Mouse (Mus musculus): ENCODE data around the gene Acad12. TPM values are rescaled to one million over a fixed set of nuclear protein-coding genes. Genes with fewer than 3 reads are reported as not detected.
A peak's percentile ranks its signal among the peaks of the same experiment; 100 is the strongest.

Acad12 gene
- polyA plus RNA-seq, 1 experiment from 2014 or later, result 2.0 TPM

- ATAC-seq (ENCODE audit: low read depth), result peak; percentile 91
- peak within 1 kb of the TSS; percentile 86 for H3K9ac ChIP-seq (ENCODE audit: low read depth, low read length)
- peak; percentile 94 for DNase-seq (ENCODE audit: low spot score)
- no peaks in the 10 kb centered on the region for H3K36me3 ChIP-seq (ENCODE audit: control insufficient read depth, insufficient read depth, low read length)
- H3K27ac ChIP-seq (replicated peaks; ENCODE audit: low read depth, low read length), result peak within 1 kb of the TSS; percentile 86
- H3K4me1 ChIP-seq (ENCODE audit: control insufficient read depth, insufficient read depth, low read length), result 0 out of 2 replicates have a peak, but pooled peaks cover 8% of the 10 kb centered on the region
- WGBS, result 2% methylated on average over 43 of the region's 47 CpGs
- H3K27me3 ChIP-seq (replicated peaks; ENCODE audit: control insufficient read depth, insufficient read depth, low read length), result no peaks in the 10 kb centered on the region
- H3K4me3 ChIP-seq (ENCODE audit: low read depth, low read length), result peak within 1 kb of the TSS; percentile 75
- peak within 1 kb of the TSS; percentile 70 for H3K4me2 ChIP-seq (ENCODE audit: low read depth, low read length)
- no peaks in the 10 kb centered on the region for H3K9me3 ChIP-seq (ENCODE audit: control insufficient read depth, low read length)
Measured at GRCm38 (mm10) chr5:121593451-121594401, 25.0 kb downstream of the Acad12 start, which contains the start of gene Aldh2. Aldh2 (minus strand) TSS chr5:121593824.

- Histone ChIP-seq H3K27me3 (replicated peaks; ENCODE audit: control insufficient read depth, insufficient read depth, low read length) (no peaks in the 10 kb centered on the region), H3K36me3 (ENCODE audit: control insufficient read depth, insufficient read depth, low read length) (no peaks in the 10 kb centered on the region), H3K9ac (ENCODE audit: low read depth, low read length) (peak overlapping the region; percentile 86), H3K4me2 (ENCODE audit: low read depth, low read length) (peak overlapping the region; percentile 70), H3K4me3 (ENCODE audit: low read depth, low read length) (peak overlapping the region; percentile 75), H3K4me1 (ENCODE audit: control insufficient read depth, insufficient read depth, low read length) (0 out of 2 replicates have a peak, but pooled peaks cover 8% of the 10 kb centered on the region), H3K9me3 (ENCODE audit: control insufficient read depth, low read length) (no peaks in the 10 kb centered on the region), H3K27ac (replicated peaks; ENCODE audit: low read depth, low read length) (peak overlapping the region; percentile 86)
- WGBS, result 2% methylated on average over 33 of the region's 33 CpGs
- ATAC-seq (ENCODE audit: low read depth), result peak; percentile 41; the same call in 1 of the 2 replicates
- no peak for DNase-seq (ENCODE audit: low spot score)
Measured at GRCm38 (mm10) chr5:121592816-121593407, 25.8 kb downstream of the Acad12 start.

- Histone ChIP-seq H3K4me2 (ENCODE audit: low read depth, low read length) (peak overlapping the region; percentile 70), H3K27ac (replicated peaks; ENCODE audit: low read depth, low read length) (no peak overlapping the region), H3K9me3 (ENCODE audit: control insufficient read depth, low read length) (no peaks in the 10 kb centered on the region), H3K4me1 (ENCODE audit: control insufficient read depth, insufficient read depth, low read length) (0 out of 2 replicates have a peak, but pooled peaks cover 8% of the 10 kb centered on the region), H3K27me3 (replicated peaks; ENCODE audit: control insufficient read depth, insufficient read depth, low read length) (no peaks in the 10 kb centered on the region), H3K4me3 (ENCODE audit: low read depth, low read length) (peak overlapping the region; percentile 75), H3K9ac (ENCODE audit: low read depth, low read length) (peak overlapping the region; percentile 86; the same call in 1 of the 2 replicates), H3K36me3 (ENCODE audit: control insufficient read depth, insufficient read depth, low read length) (no peaks in the 10 kb centered on the region)
- 54% methylated on average over 11 of the region's 11 CpGs for WGBS
- DNase-seq (ENCODE audit: low spot score) (no peak), ATAC-seq (ENCODE audit: low read depth) (no peak)
Measured at GRCm38 (mm10) chr5:121592064-121592815, 26.5 kb downstream of the Acad12 start.

GRCm38 (mm10) chr5:121591417-121592063 lies 27.2 kb downstream of the Acad12 start:
- no peak for ATAC-seq (ENCODE audit: low read depth)
- Histone ChIP-seq H3K27me3 (replicated peaks; ENCODE audit: control insufficient read depth, insufficient read depth, low read length) (no peaks in the 10 kb centered on the region), H3K27ac (replicated peaks; ENCODE audit: low read depth, low read length) (no peak overlapping the region), H3K4me2 (ENCODE audit: low read depth, low read length) (no peak overlapping the region; the same call in 1 of the 2 replicates), H3K36me3 (ENCODE audit: control insufficient read depth, insufficient read depth, low read length) (no peaks in the 10 kb centered on the region), H3K4me1 (ENCODE audit: control insufficient read depth, insufficient read depth, low read length) (0 out of 2 replicates have a peak, but pooled peaks cover 8% of the 10 kb centered on the region), H3K9me3 (ENCODE audit: control insufficient read depth, low read length) (no peaks in the 10 kb centered on the region), H3K9ac (ENCODE audit: low read depth, low read length) (no peak overlapping the region), H3K4me3 (ENCODE audit: low read depth, low read length) (no peak overlapping the region)
- no peak for DNase-seq (ENCODE audit: low spot score)
- WGBS, result 65% methylated on average over 11 of the region's 11 CpGs

GRCm38 (mm10) chr5:121589928-121590327 lies 28.8 kb downstream of the Acad12 start:
- ATAC-seq (ENCODE audit: low read depth), result no peak
- no peak overlapping the region for H3K9ac ChIP-seq (ENCODE audit: low read depth, low read length)
- no peak for DNase-seq (ENCODE audit: low spot score)
- H3K4me3 ChIP-seq (ENCODE audit: low read depth, low read length), result no peak overlapping the region
- H3K4me2 ChIP-seq (ENCODE audit: low read depth, low read length), result no peak overlapping the region
- 0 out of 2 replicates have a peak, but pooled peaks cover 8% of the 10 kb centered on the region for H3K4me1 ChIP-seq (ENCODE audit: control insufficient read depth, insufficient read depth, low read length)
- no peaks in the 10 kb centered on the region for H3K9me3 ChIP-seq (ENCODE audit: control insufficient read depth, low read length)
- H3K27ac ChIP-seq (replicated peaks; ENCODE audit: low read depth, low read length), result no peak overlapping the region
- H3K36me3 ChIP-seq (ENCODE audit: control insufficient read depth, insufficient read depth, low read length), result no peaks in the 10 kb centered on the region
- 78% methylated on average over 6 of the region's 6 CpGs for WGBS
- no peaks in the 10 kb centered on the region for H3K27me3 ChIP-seq (replicated peaks; ENCODE audit: control insufficient read depth, insufficient read depth, low read length)

GRCm38 (mm10) chr5:121586400-121587039 lies 32.2 kb downstream of the Acad12 start:
- DNase-seq (ENCODE audit: low spot score), result peak; percentile 31
- H3K9ac ChIP-seq (ENCODE audit: low read depth, low read length), result no peak overlapping the region
- H3K36me3 ChIP-seq (ENCODE audit: control insufficient read depth, insufficient read depth, low read length), result no peaks in the 10 kb centered on the region
- H3K27me3 ChIP-seq (replicated peaks; ENCODE audit: control insufficient read depth, insufficient read depth, low read length), result no peaks in the 10 kb centered on the region
- ATAC-seq (ENCODE audit: low read depth), result no peak
- peaks cover 9% of the 10 kb centered on the region for H3K4me1 ChIP-seq (ENCODE audit: control insufficient read depth, insufficient read depth, low read length)
- H3K27ac ChIP-seq (replicated peaks; ENCODE audit: low read depth, low read length), result no peak overlapping the region
- WGBS, result 59% methylated on average over 6 of the region's 6 CpGs
- no peak overlapping the region for H3K4me2 ChIP-seq (ENCODE audit: low read depth, low read length)
- H3K9me3 ChIP-seq (ENCODE audit: control insufficient read depth, low read length), result no peaks in the 10 kb centered on the region
- H3K4me3 ChIP-seq (ENCODE audit: low read depth, low read length), result no peak overlapping the region

- WGBS, result 88% methylated on average over 5 of the region's 5 CpGs
- Histone ChIP-seq H3K4me2 (ENCODE audit: low read depth, low read length) (no peak overlapping the region), H3K27me3 (replicated peaks; ENCODE audit: control insufficient read depth, insufficient read depth, low read length) (no peaks in the 10 kb centered on the region), H3K4me3 (ENCODE audit: low read depth, low read length) (no peak overlapping the region), H3K9me3 (ENCODE audit: control insufficient read depth, low read length) (no peaks in the 10 kb centered on the region), H3K36me3 (ENCODE audit: control insufficient read depth, insufficient read depth, low read length) (peaks cover 2% of the 10 kb centered on the region; the same call in 1 of the 2 replicates), H3K4me1 (ENCODE audit: control insufficient read depth, insufficient read depth, low read length) (peaks cover 9% of the 10 kb centered on the region), H3K9ac (ENCODE audit: low read depth, low read length) (no peak overlapping the region), H3K27ac (replicated peaks; ENCODE audit: low read depth, low read length) (no peak overlapping the region)
- ATAC-seq (ENCODE audit: low read depth) (no peak), DNase-seq (ENCODE audit: low spot score) (no peak)
Measured at GRCm38 (mm10) chr5:121585699-121586098, 33.0 kb downstream of the Acad12 start.

Data from embryonic facial prominence, embryonic 14.5 days (tissue).